Mouse (Mus musculus) intestine, postnatal 0 days (tissue): ENCODE data around the gene Mitf. TPM values are rescaled to one million over a fixed set of nuclear protein-coding genes. Genes with fewer than 3 reads are reported as not detected.

Experiments used
- ATAC-seq: fragments of 200-750 bp; cut with Nextera tagmentation; 2 replicates; pipeline ENCODE4 v1.8.0; 2017; ENCODE audit warnings: mild to moderate bottlenecking, moderate TSS enrichment, moderate library complexity
- H3K27ac ChIP-seq: fragments of 300-500 bp; sonication (generic); 2 replicates; pipeline ENCODE4 v1.5.1; 2014; ENCODE audit warnings: mild to moderate bottlenecking, low read depth, low read length, moderate library complexity
- H3K27me3 ChIP-seq: fragments of 300-500 bp; sonication (generic); replicated peaks from 2 replicates; pipeline ENCODE4 v1.6.1; 2014; ENCODE audit warnings: low read length, mixed read lengths; ENCODE audit not compliant: control insufficient read depth, insufficient read depth
- H3K36me3 ChIP-seq: fragments of 300-500 bp; sonication (generic); 2 replicates; pipeline ENCODE4 v1.6.1; 2014; ENCODE audit warnings: mild to moderate bottlenecking, moderate library complexity; ENCODE audit not compliant: control insufficient read depth, insufficient read depth
- H3K4me1 ChIP-seq: fragments of 300-500 bp; sonication (generic); replicated peaks from 2 replicates; pipeline ENCODE4 v1.6.1; 2014; ENCODE audit warnings: antibody characterized with exemption, low read length, mixed read lengths; ENCODE audit not compliant: control insufficient read depth, insufficient read depth
- H3K4me2 ChIP-seq: fragments of 300-500 bp; sonication (generic); replicated peaks from 2 replicates; pipeline ENCODE4 v1.6.1; 2014; ENCODE audit warnings: low read depth, mild to moderate bottlenecking, moderate library complexity
- H3K4me3 ChIP-seq: fragments of 300-500 bp; sonication (generic); 2 replicates; pipeline ENCODE4 v1.5.1; 2014; ENCODE audit warnings: low read depth, low read length
- H3K9ac ChIP-seq: fragments of 300-500 bp; sonication (generic); 2 replicates; pipeline ENCODE4 v1.6.1; 2014; ENCODE audit warnings: mild to moderate bottlenecking, low read depth, low read length
- H3K9me3 ChIP-seq: fragments of 300-500 bp; sonication (generic); 2 replicates; pipeline ENCODE4 v1.6.1; 2016; ENCODE audit warnings: mixed run types; ENCODE audit not compliant: control insufficient read depth
- CTCF ChIP-seq: sonication (generic); IDR thresholded peaks from 2 replicates; pipeline ENCODE4 v1.5.1; 2016; ENCODE audit warnings: low read depth, mild to moderate bottlenecking, control low read depth, antibody characterized with exemption, moderate library complexity
- WGBS: fragments of 180-500 bp; shearing (Covaris S2); extraction: QIAGEN DNeasy Blood & Tissue Kit; methylation state at CpG from one replicate; pipeline ENCODE4 v1.1.7; 2014; 5-methylcytosine and 5-hydroxymethylcytosine counted together
- polyA plus RNA-seq: library from polyadenylated mRNA; unstranded; fragments of >200 nt; fragmentation: Nextera tagmentation; extraction: Ambion mirVana; gene quantifications from 2 replicates; pipeline ENCODE4 v1.2.1, GENCODE M21; 2015

The Mitf gene
- polyA plus RNA-seq, 1 experiment from 2014 or later: 0.74 TPM

GRCm38 (mm10) chr6:97880363-97880762 lies 73.5 kb downstream of the Mitf start:
- H3K4me2 ChIP-seq: no peak overlapping the region
- ATAC-seq: no peak
- no peak for TF ChIP-seq CTCF
- H3K4me1 ChIP-seq: no peaks in the 10 kb centered on the region
- H3K9ac ChIP-seq: no peak overlapping the region
- WGBS: 52% methylated on average over 5 of the region's 5 CpGs
- no peaks in the 10 kb centered on the region for H3K9me3 ChIP-seq
- no peak overlapping the region for H3K4me3 ChIP-seq
- H3K27me3 ChIP-seq: no peaks in the 10 kb centered on the region
- H3K36me3 ChIP-seq: no peaks in the 10 kb centered on the region
- no peak overlapping the region for H3K27ac ChIP-seq

DNA sequence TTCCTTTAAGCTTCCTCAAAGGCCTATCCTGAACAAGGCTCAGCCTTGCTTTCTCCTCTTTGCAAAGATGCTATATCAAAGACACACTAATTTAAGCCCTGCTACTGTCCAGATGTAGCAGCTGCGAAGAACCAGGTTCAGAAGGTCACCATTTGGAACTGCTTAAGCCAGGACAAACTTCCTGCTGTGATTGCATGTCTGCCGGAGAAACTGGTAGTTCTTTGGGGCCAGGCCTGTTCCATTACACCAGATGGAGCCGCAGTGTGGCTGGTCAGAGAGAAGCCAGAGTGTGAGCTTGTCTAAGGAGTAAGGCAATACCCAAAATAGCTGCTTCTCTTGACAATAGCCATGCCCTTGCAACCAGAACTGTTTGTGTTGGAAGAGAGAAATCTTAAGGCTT lies 75.1 kb downstream of the Mitf start:
- WGBS: 42% methylated on average over 3 of the region's 3 CpGs
- no peak overlapping the region for H3K27ac ChIP-seq
- no peak for TF ChIP-seq CTCF

DNA sequence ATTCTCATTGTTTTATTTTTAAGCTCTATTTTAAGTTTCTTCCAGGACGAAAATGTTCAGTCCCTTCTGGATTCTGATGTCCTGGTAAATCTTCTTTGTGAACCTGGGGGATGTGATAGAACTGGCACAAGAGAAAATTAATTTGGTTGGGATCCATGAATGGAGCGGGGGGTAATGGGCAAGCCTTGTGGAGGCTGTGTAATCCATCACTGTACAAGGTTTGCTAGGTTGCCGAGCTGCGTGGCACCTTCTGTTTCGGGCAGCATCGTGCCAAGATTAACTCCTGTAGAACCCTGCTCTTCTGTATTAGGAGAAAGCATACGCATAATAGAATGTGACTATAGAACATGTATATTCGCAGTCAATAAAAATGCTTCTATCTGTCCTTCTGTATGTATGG lies 76.1 kb downstream of the Mitf start:
- Histone ChIP-seq H3K9ac (no peak overlapping the region), H3K36me3 (no peaks in the 10 kb centered on the region), H3K4me1 (no peaks in the 10 kb centered on the region), H3K4me2 (no peak overlapping the region), H3K27ac (no peak overlapping the region), H3K4me3 (no peak overlapping the region), H3K27me3 (no peaks in the 10 kb centered on the region), H3K9me3 (no peaks in the 10 kb centered on the region)
- no peak for ATAC-seq
- 85% methylated on average over 8 of the region's 8 CpGs for WGBS
- no peak for TF ChIP-seq CTCF

More for the DNA sequence above, 75.1 kb downstream of the Mitf start:
- no peak overlapping the region for H3K4me3 ChIP-seq
- H3K4me2 ChIP-seq: no peak overlapping the region
- no peaks in the 10 kb centered on the region for H3K9me3 ChIP-seq
- no peaks in the 10 kb centered on the region for H3K4me1 ChIP-seq
- no peaks in the 10 kb centered on the region for H3K36me3 ChIP-seq
- no peak for ATAC-seq
- no peak overlapping the region for H3K9ac ChIP-seq
- H3K27me3 ChIP-seq: no peaks in the 10 kb centered on the region

DNA sequence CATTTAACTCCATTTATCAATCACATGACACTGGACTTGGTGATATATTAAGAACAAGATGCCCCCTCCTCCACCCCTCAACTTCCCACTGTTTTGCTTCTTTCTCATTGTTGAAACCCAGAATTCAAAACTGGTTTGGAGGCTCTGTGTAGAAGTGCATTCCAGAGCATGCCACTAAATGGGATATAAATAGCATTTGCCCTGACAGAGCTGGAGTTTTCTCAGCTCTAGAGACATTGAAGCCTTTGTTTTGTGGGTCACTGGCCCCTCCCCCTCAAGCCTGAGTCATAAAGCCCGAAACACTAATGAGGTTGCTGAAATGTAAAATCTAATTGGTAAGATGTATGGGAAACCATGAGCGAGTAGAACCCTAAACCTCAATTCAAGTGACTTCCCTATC lies 76.6 kb downstream of the Mitf start:
- ATAC-seq: no peak

DNA sequence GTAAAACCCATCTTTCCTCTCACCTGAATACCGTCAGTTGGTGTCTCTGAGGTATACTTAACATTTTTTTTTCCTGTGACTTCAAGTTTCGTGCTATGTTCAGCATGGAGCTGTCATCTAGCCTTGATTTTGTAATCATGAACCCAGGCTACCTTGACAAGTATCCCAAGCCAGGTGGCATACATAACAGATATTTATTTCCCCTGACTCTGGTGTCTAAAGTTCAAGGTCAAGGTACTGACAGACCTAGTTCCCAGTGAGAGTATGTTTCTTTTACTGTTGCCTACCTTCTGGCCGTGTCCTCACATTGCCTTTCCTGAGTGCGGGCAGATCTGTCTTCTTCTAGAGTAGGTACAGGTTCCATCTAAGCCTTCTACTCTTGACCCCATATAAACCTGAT lies 78.1 kb downstream of the Mitf start:
- no peak for TF ChIP-seq CTCF
- Histone ChIP-seq H3K9ac (no peak overlapping the region), H3K36me3 (no peaks in the 10 kb centered on the region), H3K27ac (no peak overlapping the region), H3K27me3 (no peaks in the 10 kb centered on the region), H3K4me2 (no peak overlapping the region), H3K9me3 (no peaks in the 10 kb centered on the region), H3K4me1 (no peaks in the 10 kb centered on the region), H3K4me3 (no peak overlapping the region)
- 82% methylated on average over 4 of the region's 4 CpGs for WGBS
- ATAC-seq: no peak

More for the DNA sequence above, 76.6 kb downstream of the Mitf start:
- Histone ChIP-seq H3K9me3 (no peaks in the 10 kb centered on the region), H3K4me1 (no peaks in the 10 kb centered on the region), H3K4me3 (no peak overlapping the region), H3K27me3 (no peaks in the 10 kb centered on the region), H3K9ac (no peak overlapping the region), H3K27ac (no peak overlapping the region), H3K4me2 (no peak overlapping the region), H3K36me3 (no peaks in the 10 kb centered on the region)
- WGBS: 64% methylated on average over 2 of the region's 2 CpGs
- TF ChIP-seq CTCF: no peak

GRCm38 (mm10) chr6:97885606-97886005 lies 78.8 kb downstream of the Mitf start:
- Histone ChIP-seq H3K36me3 (no peaks in the 10 kb centered on the region), H3K4me1 (no peaks in the 10 kb centered on the region), H3K27me3 (no peaks in the 10 kb centered on the region), H3K27ac (no peak overlapping the region), H3K4me3 (no peak overlapping the region), H3K4me2 (no peak overlapping the region), H3K9me3 (no peaks in the 10 kb centered on the region), H3K9ac (no peak overlapping the region)
- WGBS: 72% methylated on average over 3 of the region's 3 CpGs
- no peak for TF ChIP-seq CTCF
- ATAC-seq: no peak

- TF ChIP-seq CTCF: no peak
- 60% methylated on average over 4 of the region's 4 CpGs for WGBS
- Histone ChIP-seq H3K4me3 (no peak overlapping the region), H3K9me3 (no peaks in the 10 kb centered on the region), H3K9ac (no peak overlapping the region), H3K4me2 (no peak overlapping the region), H3K36me3 (no peaks in the 10 kb centered on the region), H3K4me1 (no peaks in the 10 kb centered on the region), H3K27me3 (no peaks in the 10 kb centered on the region), H3K27ac (no peak overlapping the region)
- ATAC-seq: no peak
These were observed 81.0 kb downstream of the Mitf start for GRCm38 (mm10) chr6:97887893-97888292.
